Mouse (Mus musculus) layer of hippocampus, adult 6 months (tissue): Measurements from ENCODE around the gene Prkaca. TPM values are rescaled to one million over a fixed set of nuclear protein-coding genes. Genes with fewer than 3 reads are reported as not detected.

Source experiments
- long read RNA-seq, 2 experiments: library from polyadenylated mRNA; unstranded; transcript quantifications; one replicate each; pipeline ENCODE4 v2.0.0; 2019 to 2020
- microRNA-seq: library from miRNA; unstranded; fragments of <30 nt; microRNA quantifications from one replicate; pipeline ENCODE4 v1.2.0, GENCODE M21; 2020
- polyA plus RNA-seq: library from polyadenylated mRNA; unstranded; fragments of <200 nt; fragmentation: Nextera tagmentation; gene quantifications from 2 replicates; pipeline ENCODE4 v1.2.3, GENCODE M21; 2021

Gene Prkaca
- 81.4 and 111 TPM in 2 replicates for polyA plus RNA-seq
- long read RNA-seq, experiment 1, transcript Prkaca-201 (10 exons, 2,276 nt): major isoform, 5 of 42 reads
- long read RNA-seq, experiment 1, partial matches to known transcripts: 37 of 42 reads
- long read RNA-seq, experiment 1, other reads (novel, unspliced or antisense): 0 of 42 reads
- long read RNA-seq, experiment 2, transcript Prkaca-201 (10 exons, 2,276 nt): major isoform, 103 of 127 reads
- long read RNA-seq, experiment 2, partial matches to known transcripts: 22 of 127 reads
- long read RNA-seq, experiment 2, other reads (novel, unspliced or antisense): 2 of 127 reads

DNA sequence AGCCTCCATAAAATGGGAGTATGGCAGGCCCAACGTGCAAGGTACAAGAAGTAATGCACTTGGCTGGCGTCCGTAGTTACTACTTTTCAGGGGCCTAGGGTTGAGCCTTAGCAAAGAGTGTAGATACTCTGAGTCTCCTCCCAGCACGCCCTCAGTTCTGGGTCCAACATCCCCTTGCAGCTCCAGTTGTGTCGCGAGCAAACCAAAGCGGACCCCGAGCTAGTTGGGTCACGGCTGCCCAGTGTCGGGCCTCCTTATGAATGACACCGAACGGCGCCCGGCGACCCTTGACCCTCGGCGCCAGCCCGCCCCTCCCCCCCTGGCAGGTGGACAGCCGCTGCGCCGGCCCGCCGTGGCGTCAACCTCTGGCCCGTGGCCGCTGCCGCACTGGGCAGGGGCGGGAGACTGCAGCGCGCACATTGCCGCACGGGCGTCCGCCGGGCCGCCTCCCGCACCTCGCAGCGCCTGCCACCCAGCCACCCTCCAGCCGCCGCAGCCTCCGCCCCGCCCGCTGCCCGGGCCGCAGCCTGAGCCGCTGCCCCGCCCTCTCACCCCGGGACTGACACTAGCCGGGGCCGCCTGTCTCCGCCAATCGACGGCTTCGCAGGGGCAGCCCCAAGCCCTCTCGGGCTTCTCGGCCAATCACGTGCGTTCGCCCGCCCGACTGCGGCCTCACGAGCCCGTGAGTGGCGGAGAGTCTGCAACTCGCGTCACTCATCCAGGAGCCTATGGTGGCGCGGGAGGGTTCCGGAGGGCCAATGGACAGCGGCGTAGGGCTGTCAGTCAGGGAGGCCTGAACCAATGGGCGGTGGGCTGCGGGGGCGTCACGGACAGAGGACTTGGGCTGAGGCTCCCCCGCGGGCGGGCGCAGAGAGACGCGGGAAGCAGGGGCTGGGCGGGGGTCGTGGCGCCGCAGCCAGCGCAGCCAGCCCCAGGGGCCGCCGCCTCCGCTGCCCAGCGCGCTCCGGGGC lies at the start of gene Prkaca:
Gene Prkaca, plus strand, starts transcription at position 844 of the 971 bp plus-strand sequence.

DNA sequence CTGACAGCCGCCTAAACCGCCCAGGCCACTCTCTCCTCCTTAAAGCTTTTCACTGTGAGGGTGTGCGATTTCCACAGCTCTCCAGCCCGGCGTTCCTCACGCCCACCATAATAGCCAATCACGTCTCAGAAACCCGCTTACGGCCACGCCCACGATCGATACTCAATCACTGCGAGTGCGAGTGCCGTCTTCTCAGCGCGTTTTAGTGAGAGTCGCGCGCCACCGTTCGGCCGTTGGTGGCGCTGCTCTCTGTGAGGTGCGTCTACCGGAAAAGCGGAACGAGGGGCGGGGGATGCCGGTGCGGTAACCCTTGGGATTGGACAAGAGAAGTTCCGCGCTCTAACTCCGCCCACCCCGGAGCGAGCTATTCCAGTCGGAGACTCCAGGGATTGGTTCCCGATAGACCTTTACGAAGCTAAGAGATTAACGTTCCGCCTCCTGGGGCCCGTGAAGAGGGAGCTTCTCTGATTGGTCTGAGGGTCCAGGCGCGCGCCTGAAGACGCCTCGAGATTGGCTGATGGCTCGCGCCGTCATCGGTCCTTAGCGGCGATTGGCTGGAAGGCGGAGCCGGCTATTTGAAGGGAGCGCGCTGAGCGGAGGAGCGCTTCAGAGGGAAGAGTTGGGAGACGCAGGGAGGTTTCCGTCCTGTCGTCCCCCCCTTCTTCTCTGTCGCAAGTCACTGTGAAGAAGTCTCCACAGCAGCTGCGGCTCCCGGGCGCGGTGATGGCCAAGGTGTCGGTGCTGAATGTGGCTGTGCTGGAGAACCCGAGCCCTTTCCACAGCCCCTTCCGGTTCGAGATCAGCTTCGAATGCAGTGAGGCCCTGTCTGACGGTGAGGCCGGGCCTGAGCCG lies 17.5 kb upstream of the Prkaca start, which contains the start of the genes Gm10644 and Asf1b:
Gene Gm10644, minus strand, starts transcription at position 100 of the 852 bp plus-strand sequence.
Gene Asf1b, plus strand, starts transcription at position 402 of the 852 bp plus-strand sequence.

DNA sequence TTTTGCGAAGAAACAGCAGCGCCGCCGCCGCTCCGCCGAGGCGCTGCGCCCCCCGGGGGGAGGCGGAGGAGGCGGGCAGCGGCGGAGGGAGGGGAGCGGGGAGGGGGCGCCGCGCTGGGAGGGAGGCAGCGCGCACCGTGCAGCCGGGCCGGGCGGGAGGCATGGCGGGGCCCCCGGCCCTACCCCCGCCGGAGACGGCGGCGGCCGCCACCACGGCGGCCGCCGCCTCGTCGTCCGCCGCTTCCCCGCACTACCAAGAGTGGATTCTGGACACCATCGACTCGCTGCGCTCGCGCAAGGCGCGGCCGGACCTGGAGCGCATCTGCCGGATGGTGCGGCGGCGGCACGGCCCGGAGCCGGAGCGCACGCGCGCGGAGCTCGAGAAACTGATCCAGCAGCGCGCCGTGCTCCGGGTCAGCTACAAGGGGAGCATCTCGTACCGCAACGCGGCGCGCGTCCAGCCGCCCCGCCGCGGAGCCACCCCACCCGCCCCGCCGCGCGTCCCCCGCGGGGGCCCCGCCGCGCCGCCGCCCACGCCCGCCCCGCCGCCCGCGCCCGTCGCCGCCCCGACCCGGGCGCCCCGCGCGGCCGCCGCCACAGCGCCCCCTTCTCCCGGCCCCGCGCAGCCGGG lies 24.8 kb downstream of the Prkaca start, which contains the start of gene Samd1:
Gene Samd1, plus strand, starts transcription at position 162 of the 631 bp plus-strand sequence.

DNA sequence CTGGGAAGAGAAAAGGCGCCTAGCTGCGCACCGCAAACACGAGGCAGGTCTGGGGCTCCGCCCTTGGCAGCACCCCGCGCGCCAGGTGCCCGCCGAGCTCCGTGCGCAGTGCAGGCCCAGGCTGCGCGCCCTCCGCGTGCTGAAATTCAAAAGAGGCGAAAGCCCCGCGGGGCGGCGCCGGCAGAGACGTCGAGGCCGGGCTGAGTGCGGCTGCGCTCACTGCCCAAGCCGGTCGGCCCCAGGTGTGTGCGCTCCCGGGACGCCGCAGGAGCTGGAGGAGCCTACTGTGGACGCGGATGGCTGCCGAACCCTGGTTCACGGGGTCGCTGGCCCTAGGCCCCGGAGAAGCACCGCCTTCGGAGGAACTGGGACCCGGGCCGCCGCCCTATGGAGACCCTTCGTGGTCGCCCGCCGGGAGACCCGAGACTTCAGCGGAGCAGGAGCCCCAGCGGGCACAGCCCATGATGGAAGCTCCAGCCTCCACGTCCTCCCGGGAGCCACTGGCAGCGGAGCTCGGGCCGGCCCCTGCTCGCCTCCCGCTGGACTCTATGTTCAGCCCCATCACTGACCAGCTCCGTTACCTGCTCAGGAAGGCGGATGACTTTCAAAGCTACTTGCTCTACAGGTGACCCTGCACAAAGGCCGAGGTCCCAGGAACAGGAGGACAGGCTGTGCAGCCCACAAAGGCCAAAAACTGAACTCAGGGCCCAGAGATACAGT lies 28.6 kb downstream of the Prkaca start, which contains the start of gene 1700067K01Rik:
Gene 1700067K01Rik, plus strand, starts transcription at position 222 of the 720 bp plus-strand sequence.

DNA sequence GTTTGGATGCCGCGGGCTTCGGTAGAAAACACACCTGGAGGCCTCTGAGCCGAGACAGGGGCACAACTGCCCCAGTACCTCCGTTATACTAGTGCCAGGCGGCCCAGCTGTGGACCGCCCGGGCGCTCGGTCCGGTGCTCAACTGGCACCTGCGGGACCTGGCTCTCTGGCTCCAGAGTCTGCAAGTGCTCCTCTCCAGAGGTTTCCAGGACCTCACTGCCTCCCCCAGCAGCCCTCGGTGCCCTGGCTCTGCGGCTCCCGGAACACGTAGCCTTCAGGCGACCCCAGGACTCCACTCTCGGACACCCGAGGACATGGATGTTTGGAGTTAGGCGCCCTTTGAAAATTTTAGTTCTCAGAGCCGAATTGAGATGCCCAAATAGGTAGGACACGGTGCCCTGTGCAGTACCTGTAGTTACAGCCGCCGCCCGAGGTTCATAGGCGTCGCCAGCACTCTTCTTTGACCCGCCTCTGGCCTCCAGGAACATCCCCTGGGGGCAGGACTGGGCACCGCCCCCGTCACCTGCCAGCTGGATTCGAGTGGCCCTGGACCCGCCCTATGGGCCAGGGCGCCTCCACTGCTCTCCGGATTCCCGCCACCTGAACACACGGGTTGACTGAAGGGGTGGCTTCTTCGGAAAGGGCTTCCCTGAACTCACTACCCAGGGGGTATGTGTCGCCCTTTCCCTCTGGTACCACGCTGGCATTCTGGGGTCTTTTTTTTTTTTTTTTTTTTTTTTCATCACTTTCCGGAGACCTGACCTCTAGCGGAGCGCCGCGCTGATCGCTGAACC lies 39.1 kb downstream of the Prkaca start, which contains the start of gene 2210011C24Rik:
Gene 2210011C24Rik, minus strand, starts transcription at position 467 of the 794 bp plus-strand sequence.

DNA sequence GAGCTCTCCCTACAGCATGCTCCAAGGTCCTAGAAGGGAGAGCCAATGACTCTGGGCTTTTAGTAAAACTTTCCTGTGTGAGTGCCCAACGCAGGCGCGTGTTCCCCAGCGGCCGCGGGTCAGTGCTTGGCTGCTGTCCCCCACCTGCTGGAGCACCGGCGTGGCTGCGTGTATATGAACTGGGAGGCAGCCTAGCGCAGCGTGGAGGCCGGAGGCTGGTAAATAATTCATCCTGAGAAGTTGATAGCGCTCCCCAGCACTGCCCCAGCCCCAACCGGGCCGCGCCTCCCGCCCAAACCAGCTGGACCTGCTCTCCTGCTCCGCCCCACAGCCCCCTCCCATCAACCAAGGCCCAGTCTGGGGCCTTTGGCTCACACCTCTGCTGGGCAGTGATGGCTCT lies 48.3 kb downstream of the Prkaca start, which contains the start of gene Palm3:
Gene Palm3, plus strand, starts transcription at position 376 of the 400 bp plus-strand sequence.

DNA sequence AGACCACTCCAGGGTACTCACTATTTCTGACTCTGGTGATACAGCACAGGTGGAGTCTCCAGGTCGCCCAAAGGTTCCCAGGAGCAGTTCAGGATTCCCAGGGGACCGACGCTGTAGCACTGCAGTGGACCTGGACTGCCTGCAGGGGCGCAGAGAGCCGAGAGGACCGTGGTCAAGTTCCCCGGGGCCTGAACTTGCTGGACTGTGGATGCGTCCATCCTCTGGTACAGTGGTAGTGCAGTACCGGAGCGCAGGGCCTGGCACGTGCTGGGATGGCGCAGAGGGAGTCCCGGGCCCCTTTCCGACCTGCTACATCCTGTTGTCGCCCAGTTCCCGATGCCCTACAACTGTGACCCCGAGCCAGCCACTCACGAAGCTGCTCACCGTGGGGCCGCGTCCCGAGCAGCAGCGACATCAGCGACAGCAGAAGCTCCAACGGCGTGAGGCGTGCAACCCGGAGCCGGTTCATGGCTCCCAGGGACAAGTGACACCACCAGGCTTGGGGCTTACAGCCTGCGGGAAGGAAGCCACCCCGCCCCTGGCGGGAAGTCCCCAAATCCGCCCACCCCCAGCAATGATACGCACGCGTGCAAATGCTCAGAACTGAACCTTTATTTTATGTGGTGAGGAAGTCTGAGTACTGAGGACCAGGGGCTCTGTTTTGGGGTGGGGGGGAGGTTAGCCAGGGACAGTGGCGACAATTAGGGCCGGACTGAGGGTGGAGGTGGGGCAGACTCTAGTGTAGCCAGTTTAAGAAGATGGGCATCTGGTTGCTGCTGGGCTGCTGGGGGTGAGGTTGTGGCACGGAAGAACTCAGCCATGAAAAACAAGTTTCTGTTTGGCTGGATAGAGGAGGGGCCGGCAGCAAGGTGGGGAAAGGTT lies 69.5 kb downstream of the Prkaca start, which contains the start of gene Il27ra:
Gene Il27ra, minus strand, starts transcription at position 524 of the 882 bp plus-strand sequence.

DNA sequence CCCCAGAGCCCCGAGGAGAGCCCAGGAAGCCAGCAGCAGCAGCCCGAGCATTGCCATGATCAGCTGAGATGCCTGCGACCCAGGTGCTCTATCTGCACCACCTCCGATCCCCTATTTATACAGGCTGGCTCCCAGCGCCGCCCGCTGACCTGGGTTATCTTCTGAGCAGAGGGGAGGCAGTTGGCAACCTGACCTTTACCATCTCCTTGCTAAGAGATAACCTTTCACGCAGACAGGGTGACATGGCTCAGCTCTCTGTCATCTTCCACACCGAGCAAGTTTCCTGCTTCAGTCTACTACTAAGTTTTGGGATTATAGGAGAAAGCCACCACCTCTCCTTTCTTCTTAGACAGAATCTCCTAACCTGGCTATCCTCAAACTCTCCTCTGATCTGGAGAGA lies 72.1 kb downstream of the Prkaca start, which contains the start of gene Rln3:
Gene Rln3, minus strand, starts transcription at position 101 of the 400 bp plus-strand sequence.

Small RNAs within 50 kb of the gene (microRNA-seq; reads per million reads assigned to microRNA genes)
- not detected for gene Gm44330
- gene Gm44450: 0.64 reads per million
- gene Mir1199: 2.1 reads per million, percentile 3 among the genes with 10 or more reads in this experiment
- 25.8 reads per million, percentile 44 among the genes with 10 or more reads in this experiment for gene Mir8111

Other genes starting within 250 kb of the Prkaca start
- 3.6 and 4.5 TPM in 2 replicates for gene Adgre5, start 231.7 kb upstream of the Prkaca start, polyA plus RNA-seq
- 16.6 and 20.0 TPM in 2 replicates for gene Adgrl1, start 72.9 kb upstream of the Prkaca start, polyA plus RNA-seq
- gene Gm10644, start 17.8 kb upstream of the Prkaca start, polyA plus RNA-seq: 0.57 and 0.84 TPM in 2 replicates
- gene Asf1b, start 17.5 kb upstream of the Prkaca start, polyA plus RNA-seq: 0.98 and 1.1 TPM in 2 replicates
- gene Samd1, start 24.7 kb downstream of the Prkaca start, polyA plus RNA-seq: 1.2 and 1.9 TPM in 2 replicates
- gene 1700067K01Rik, start 28.5 kb downstream of the Prkaca start, polyA plus RNA-seq: 0.19 and 0.21 TPM in 2 replicates
- gene 2210011C24Rik, start 39.2 kb downstream of the Prkaca start, polyA plus RNA-seq: 1.8 and 2.0 TPM in 2 replicates
- 0.39 and 0.70 TPM in 2 replicates for gene Palm3, start 48.5 kb downstream of the Prkaca start, polyA plus RNA-seq
- gene Il27ra, start 69.6 kb downstream of the Prkaca start, polyA plus RNA-seq: 0.38 and 0.53 TPM in 2 replicates
- gene Rln3, start 72.0 kb downstream of the Prkaca start, polyA plus RNA-seq: not detected in 2 replicates
- 1.4 and 2.5 TPM in 2 replicates for gene Gm10643, start 92.1 kb downstream of the Prkaca start, polyA plus RNA-seq
- 1.4 and 1.6 TPM in 2 replicates for gene Rfx1, start 93.8 kb downstream of the Prkaca start, polyA plus RNA-seq
- 1.8 and 2.8 TPM in 2 replicates for gene Dcaf15, start 131.8 kb downstream of the Prkaca start, polyA plus RNA-seq
- 0.09 TPM in 1 of 2 replicates, not detected in the other for gene Podnl1, start 153.0 kb downstream of the Prkaca start, polyA plus RNA-seq
- gene Cc2d1a, start 174.9 kb downstream of the Prkaca start, polyA plus RNA-seq: 9.7 and 12.2 TPM in 2 replicates
- gene 4930432K21Rik, start 175.0 kb downstream of the Prkaca start, polyA plus RNA-seq: 1.2 and 1.5 TPM in 2 replicates
- gene Nanos3, start 212.2 kb downstream of the Prkaca start, polyA plus RNA-seq: 4.2 and 5.5 TPM in 2 replicates